8 mouse cellular contexts compared by ENCODE assay signal in genomic region chr11:69394591-69395167, GRCm38 (mm10). TPM values are rescaled to one million over a fixed set of nuclear protein-coding genes. Genes with fewer than 3 reads are reported as not detected.
DNase-seq lines count a peak whose midpoint lies in the region; ATAC-seq and TF ChIP-seq lines count a peak whose summit lies in the region.
"Not testable (repeated sequence)": the region's sequence is repeated elsewhere in the genome, so short reads cannot be mapped to it uniquely, and the experiment has no call there.

No protein-coding gene starts in this region.

- H3K9me3 ChIP-seq in forebrain, embryonic 10.5 days; heart, embryonic 15.5 days (replicated peaks); intestine, postnatal 0 days (ENCODE audit: control insufficient read depth); liver, embryonic 11.5 days (ENCODE audit: control insufficient read depth, low read length); midbrain, embryonic 12.5 days: not testable (repeated sequence)

- peak overlapping the region; percentile 82 for H3K4me2 ChIP-seq in heart, embryonic 15.5 days
- H3K4me2 ChIP-seq in intestine, postnatal 0 days (replicated peaks; ENCODE audit: low read depth), result peak overlapping the region; percentile 76
- H3K4me2 ChIP-seq in liver, embryonic 11.5 days, result peak overlapping the region; percentile 96
- H3K4me2 ChIP-seq in midbrain, embryonic 12.5 days (replicated peaks), result peak overlapping the region; percentile 81

- TF ChIP-seq CTCF in bone marrow macrophage, adult 2 months (IDR thresholded peaks at IDR 0.05; ENCODE audit: low read depth, low read length); intestine, postnatal 0 days (IDR thresholded peaks at IDR 0.05; ENCODE audit: low read depth); spleen, adult 2 months (IDR thresholded peaks at IDR 0.05; ENCODE audit: extremely low read depth, insufficient read depth, insufficient read length, insufficient replicate concordance): not testable (repeated sequence)

- peaks cover 18% of the 10 kb centered on the region for H3K36me3 ChIP-seq in forebrain, embryonic 10.5 days (replicated peaks)
- not testable (repeated sequence) for H3K36me3 ChIP-seq in heart, embryonic 15.5 days; intestine, postnatal 0 days (ENCODE audit: control insufficient read depth, insufficient read depth); liver, embryonic 11.5 days (ENCODE audit: control insufficient read depth, insufficient read depth, low read length); midbrain, embryonic 12.5 days; spleen, adult 2 months (ENCODE audit: control insufficient read depth, insufficient read depth, low read length)

- DNase-seq in 416B (ENCODE audit: low read depth), result peak; percentile 36
- peak; percentile 44 for DNase-seq in forebrain, embryonic 10.5 days (ENCODE audit: extremely low spot score, low spot score)
- peak; percentile 30 for DNase-seq in liver, embryonic 11.5 days (ENCODE audit: low spot score)
- DNase-seq in spleen, adult 2 months (ENCODE audit: low read depth in 1 of 2, low spot score in 2 of 2), result not testable (repeated sequence)

- not testable (repeated sequence) for H3K4me1 ChIP-seq in bone marrow macrophage, adult 2 months (ENCODE audit: control insufficient read depth, insufficient read depth, low read length); intestine, postnatal 0 days (replicated peaks; ENCODE audit: control insufficient read depth, insufficient read depth, low read length); spleen, adult 2 months (ENCODE audit: control insufficient read depth, insufficient read depth, insufficient read length)
- H3K4me1 ChIP-seq in forebrain, embryonic 10.5 days, result peaks cover 50% of the 10 kb centered on the region
- peaks cover 39% of the 10 kb centered on the region for H3K4me1 ChIP-seq in heart, embryonic 15.5 days (replicated peaks)
- H3K4me1 ChIP-seq in liver, embryonic 11.5 days (replicated peaks; ENCODE audit: control insufficient read depth, insufficient read depth, low read length), result peaks cover 39% of the 10 kb centered on the region
- peaks cover 43% of the 10 kb centered on the region for H3K4me1 ChIP-seq in midbrain, embryonic 12.5 days

- not testable (repeated sequence) for ATAC-seq in heart, embryonic 15.5 days (replicated peaks; ENCODE audit: insufficient number of reproducible peaks, insufficient read depth, low FRiP score, low read depth); liver, embryonic 11.5 days (replicated peaks; ENCODE audit: low FRiP score)
- ATAC-seq in intestine, postnatal 0 days, result peak; percentile 9; the same call in 1 of the 2 replicates
- ATAC-seq in midbrain, embryonic 12.5 days (ENCODE audit: low FRiP score, low read depth), result peak; percentile 4; the same call in 1 of the 2 replicates

- H3K9ac ChIP-seq in heart, embryonic 15.5 days, result peak overlapping the region; percentile 67
- H3K9ac ChIP-seq in intestine, postnatal 0 days (ENCODE audit: low read depth, low read length), result peak overlapping the region; percentile 75
- H3K9ac ChIP-seq in liver, embryonic 11.5 days (ENCODE audit: low read depth, low read length), result peak overlapping the region; percentile 83
- H3K9ac ChIP-seq in midbrain, embryonic 12.5 days (replicated peaks), result peak overlapping the region; percentile 82

- H3K4me3 ChIP-seq in bone marrow macrophage, adult 2 months (ENCODE audit: insufficient read depth, low read length), result peak overlapping the region; percentile 76
- H3K4me3 ChIP-seq in forebrain, embryonic 10.5 days, result peak overlapping the region; percentile 73
- H3K4me3 ChIP-seq in heart, embryonic 15.5 days, result peak overlapping the region; percentile 87
- peak overlapping the region; percentile 58 for H3K4me3 ChIP-seq in intestine, postnatal 0 days (ENCODE audit: low read depth, low read length)
- peak overlapping the region; percentile 77 for H3K4me3 ChIP-seq in liver, embryonic 11.5 days (ENCODE audit: low read depth, low read length)
- peak overlapping the region; percentile 70 for H3K4me3 ChIP-seq in midbrain, embryonic 12.5 days
- peak overlapping the region; percentile 83 for H3K4me3 ChIP-seq in spleen, adult 2 months (ENCODE audit: extremely low read depth, insufficient read depth, insufficient read length)

- not testable (repeated sequence) for TF ChIP-seq POLR2A in bone marrow macrophage, adult 2 months (IDR thresholded peaks at IDR 0.05; ENCODE audit: borderline replicate concordance, low read depth, low read length); spleen, adult 2 months (IDR thresholded peaks at IDR 0.05; ENCODE audit: low read depth, low read length)

- 0 out of 2 replicates have a peak overlapping the region, but pooled peaks have one; percentile 12 for H3K27ac ChIP-seq in bone marrow macrophage, adult 2 months (ENCODE audit: insufficient read depth, low read depth, low read length)
- peak overlapping the region; percentile 99 for H3K27ac ChIP-seq in forebrain, embryonic 10.5 days
- H3K27ac ChIP-seq in heart, embryonic 15.5 days, result peak overlapping the region; percentile 99
- peak overlapping the region; percentile 91 for H3K27ac ChIP-seq in intestine, postnatal 0 days (ENCODE audit: low read depth, low read length)
- H3K27ac ChIP-seq in liver, embryonic 11.5 days (ENCODE audit: low read depth, low read length), result peak overlapping the region; percentile 93; the same call in 1 of the 2 replicates
- 0 out of 2 replicates have a peak overlapping the region, but pooled peaks have one; percentile 94 for H3K27ac ChIP-seq in midbrain, embryonic 12.5 days (replicated peaks)
- H3K27ac ChIP-seq in spleen, adult 2 months (ENCODE audit: insufficient read depth, low read length), result peak overlapping the region; percentile 97

- H3K27me3 ChIP-seq in forebrain, embryonic 10.5 days (ENCODE audit: poor library complexity, severe bottlenecking); heart, embryonic 15.5 days; intestine, postnatal 0 days (replicated peaks; ENCODE audit: control insufficient read depth, insufficient read depth, low read length); liver, embryonic 11.5 days (replicated peaks; ENCODE audit: control insufficient read depth, insufficient read depth, low read length); spleen, adult 2 months (ENCODE audit: control insufficient read depth, insufficient read depth, low read length): not testable (repeated sequence)
- peaks cover 13% of the 10 kb centered on the region for H3K27me3 ChIP-seq in midbrain, embryonic 12.5 days

- WGBS in forebrain, embryonic 10.5 days, result 2% methylated on average over 31 of the region's 31 CpGs
- 1% methylated on average over 31 of the region's 31 CpGs for WGBS in heart, embryonic 15.5 days
- 1% methylated on average over 31 of the region's 31 CpGs for WGBS in intestine, postnatal 0 days
- WGBS in liver, embryonic 11.5 days, result 2% methylated on average over 31 of the region's 31 CpGs
- WGBS in midbrain, embryonic 12.5 days, result 2% methylated on average over 31 of the region's 31 CpGs
- 2% methylated on average over 31 of the region's 31 CpGs for WGBS in spleen, adult 2 months

RNA-seq across cellular contexts. Expression of gene Naa38, which starts 0.6 kb away (rescaled TPM):
- polyA plus RNA-seq in bone marrow macrophage, adult 2 months (2012; ENCODE audit: insufficient read depth, insufficient read length, missing spikeins), result 69.8 and 73.7 TPM in 2 replicates
- polyA plus RNA-seq in forebrain, embryonic 10.5 days (2016; fragmentation: Nextera tagmentation; extraction: Ambion mirVana), result 131 and 136 TPM in 2 replicates
- polyA plus RNA-seq in heart, embryonic 15.5 days (2015; fragmentation: Nextera tagmentation; extraction: Ambion mirVana), result 129 and 132 TPM in 2 replicates
- 159 and 164 TPM in 2 replicates for polyA plus RNA-seq in intestine, postnatal 0 days (2015; fragmentation: Nextera tagmentation; extraction: Ambion mirVana)
- polyA plus RNA-seq in liver, embryonic 11.5 days (2014; fragmentation: Nextera tagmentation; extraction: Ambion mirVana), result 151 and 178 TPM in 2 replicates
- polyA plus RNA-seq in midbrain, embryonic 12.5 days (2016; fragmentation: Nextera tagmentation; extraction: Ambion mirVana), result 98.9 and 105 TPM in 2 replicates
- polyA plus RNA-seq in spleen, adult 2 months (2012; rRNA removed), result 82.3 and 105 TPM in 2 replicates

RNA-seq across cellular contexts. Expression of gene Cyb5d1, which starts 0.8 kb away (rescaled TPM):
- 22.5 and 23.2 TPM in 2 replicates for polyA plus RNA-seq in bone marrow macrophage, adult 2 months (2012; ENCODE audit: insufficient read depth, insufficient read length, missing spikeins)
- polyA plus RNA-seq in forebrain, embryonic 10.5 days (2016; fragmentation: Nextera tagmentation; extraction: Ambion mirVana), result 47.3 and 54.6 TPM in 2 replicates
- polyA plus RNA-seq in heart, embryonic 15.5 days (2015; fragmentation: Nextera tagmentation; extraction: Ambion mirVana), result 20.6 and 24.0 TPM in 2 replicates
- polyA plus RNA-seq in intestine, postnatal 0 days (2015; fragmentation: Nextera tagmentation; extraction: Ambion mirVana), result 8.6 and 8.9 TPM in 2 replicates
- polyA plus RNA-seq in liver, embryonic 11.5 days (2014; fragmentation: Nextera tagmentation; extraction: Ambion mirVana), result 19.7 and 19.9 TPM in 2 replicates
- 52.9 and 53.8 TPM in 2 replicates for polyA plus RNA-seq in midbrain, embryonic 12.5 days (2016; fragmentation: Nextera tagmentation; extraction: Ambion mirVana)
- 9.5 and 11.1 TPM in 2 replicates for polyA plus RNA-seq in spleen, adult 2 months (2012; rRNA removed)

RNA-seq across cellular contexts. Expression of gene Tmem88, which starts 3.4 kb away (rescaled TPM):
- polyA plus RNA-seq in bone marrow macrophage, adult 2 months (2012; ENCODE audit: insufficient read depth, insufficient read length, missing spikeins), result not detected in 2 replicates
- 23.3 and 23.4 TPM in 2 replicates for polyA plus RNA-seq in forebrain, embryonic 10.5 days (2016; fragmentation: Nextera tagmentation; extraction: Ambion mirVana)
- 37.3 and 40.6 TPM in 2 replicates for polyA plus RNA-seq in heart, embryonic 15.5 days (2015; fragmentation: Nextera tagmentation; extraction: Ambion mirVana)
- polyA plus RNA-seq in intestine, postnatal 0 days (2015; fragmentation: Nextera tagmentation; extraction: Ambion mirVana), result 24.1 and 24.9 TPM in 2 replicates
- polyA plus RNA-seq in liver, embryonic 11.5 days (2014; fragmentation: Nextera tagmentation; extraction: Ambion mirVana), result 20.4 and 26.2 TPM in 2 replicates
- 11.4 and 12.1 TPM in 2 replicates for polyA plus RNA-seq in midbrain, embryonic 12.5 days (2016; fragmentation: Nextera tagmentation; extraction: Ambion mirVana)
- polyA plus RNA-seq in spleen, adult 2 months (2012; rRNA removed), result 14.3 and 20.5 TPM in 2 replicates

RNA-seq across cellular contexts. Expression of gene Kdm6b, which starts 18.8 kb away (rescaled TPM):
- 8.1 and 9.3 TPM in 2 replicates for polyA plus RNA-seq in bone marrow macrophage, adult 2 months (2012; ENCODE audit: insufficient read depth, insufficient read length, missing spikeins)
- polyA plus RNA-seq in forebrain, embryonic 10.5 days (2016; fragmentation: Nextera tagmentation; extraction: Ambion mirVana), result 31.7 TPM in 2 replicates
- 18.6 and 19.5 TPM in 2 replicates for polyA plus RNA-seq in heart, embryonic 15.5 days (2015; fragmentation: Nextera tagmentation; extraction: Ambion mirVana)
- polyA plus RNA-seq in intestine, postnatal 0 days (2015; fragmentation: Nextera tagmentation; extraction: Ambion mirVana), result 18.2 and 23.6 TPM in 2 replicates
- polyA plus RNA-seq in liver, embryonic 11.5 days (2014; fragmentation: Nextera tagmentation; extraction: Ambion mirVana), result 15.4 and 17.4 TPM in 2 replicates
- 48.7 and 50.7 TPM in 2 replicates for polyA plus RNA-seq in midbrain, embryonic 12.5 days (2016; fragmentation: Nextera tagmentation; extraction: Ambion mirVana)
- 15.8 and 17.0 TPM in 2 replicates for polyA plus RNA-seq in spleen, adult 2 months (2012; rRNA removed)

RNA-seq across cellular contexts. Expression of gene Chd3, which starts 25.5 kb away (rescaled TPM):
- polyA plus RNA-seq in bone marrow macrophage, adult 2 months (2012; ENCODE audit: insufficient read depth, insufficient read length, missing spikeins), result 134 and 137 TPM in 2 replicates
- polyA plus RNA-seq in forebrain, embryonic 10.5 days (2016; fragmentation: Nextera tagmentation; extraction: Ambion mirVana), result 40.7 and 44.9 TPM in 2 replicates
- polyA plus RNA-seq in heart, embryonic 15.5 days (2015; fragmentation: Nextera tagmentation; extraction: Ambion mirVana), result 14.2 and 22.9 TPM in 2 replicates
- 19.4 and 24.8 TPM in 2 replicates for polyA plus RNA-seq in intestine, postnatal 0 days (2015; fragmentation: Nextera tagmentation; extraction: Ambion mirVana)
- polyA plus RNA-seq in liver, embryonic 11.5 days (2014; fragmentation: Nextera tagmentation; extraction: Ambion mirVana), result 13.8 and 17.1 TPM in 2 replicates
- 78.7 and 88.5 TPM in 2 replicates for polyA plus RNA-seq in midbrain, embryonic 12.5 days (2016; fragmentation: Nextera tagmentation; extraction: Ambion mirVana)
- 146 and 160 TPM in 2 replicates for polyA plus RNA-seq in spleen, adult 2 months (2012; rRNA removed)

Comparison
In these comparisons a context has a peak if more than half of its experiments do, and no peak if none do; other contexts are left out.
1. H3K27ac ChIP-seq: peak in every context shown above with its lines; median percentile 99 in forebrain, embryonic 10.5 days; 99 in heart, embryonic 15.5 days; 97 in spleen, adult 2 months; 94 in midbrain, embryonic 12.5 days; 93 in liver, embryonic 11.5 days; 91 in intestine, postnatal 0 days; 12 in bone marrow macrophage, adult 2 months.
2. RNA of gene Tmem88, which starts 3.4 kb away (polyA plus RNA-seq): 37.3 to 40.6 TPM in heart, embryonic 15.5 days, 20.4 to 26.2 TPM in liver, embryonic 11.5 days, 24.1 to 24.9 TPM in intestine, postnatal 0 days, 23.3 to 23.4 TPM in forebrain, embryonic 10.5 days, 14.3 to 20.5 TPM in spleen, adult 2 months and 11.4 to 12.1 TPM in midbrain, embryonic 12.5 days; not detected in bone marrow macrophage, adult 2 months; every median in the first group is over 10 times any median in the second.
3. Peak in every context shown above with its lines, with median percentiles within 50 percentile points of each other: H3K4me3 ChIP-seq, H3K4me2 ChIP-seq and H3K9ac ChIP-seq.